Mouse (Mus musculus): ENCODE measurements around the gene Dkk3.

Dkk3 gene

GRCm38 (mm10) chr7:112074868-112075267 lies 84.0 kb downstream of the Dkk3 start:
- no peak for DNase-seq (ENCODE audit: low read depth, low spot score)
